13 mouse cellular contexts compared by ENCODE assay signal in genomic region chr1:191663603-191664002, GRCm38 (mm10).
"Had no signal": no experiment of that assay in that cellular context is flagged by ENCODE, and none has a peak within 500 bp of the region (broad histone marks: within the 10 kb centered on the region; RNA-seq: fewer than 3 reads in every experiment).

No protein-coding gene starts in this region.

- H3K36me3 ChIP-seq: limb, embryonic 12.5 days; liver, embryonic 13.5 days; midbrain, embryonic 15.5 days; neural tube, embryonic 12.5 days had no signal

- H3K9ac ChIP-seq: limb, embryonic 12.5 days; liver, embryonic 13.5 days; midbrain, embryonic 15.5 days; neural tube, embryonic 12.5 days had no signal

- H3K4me1 ChIP-seq: midbrain, embryonic 15.5 days; neural tube, embryonic 12.5 days had no signal

- H3K4me3 ChIP-seq: layer of hippocampus, adult 2 months; limb, embryonic 12.5 days; liver, embryonic 13.5 days; megakaryocyte, embryonic 14.5 days; midbrain, embryonic 15.5 days; neural tube, embryonic 12.5 days had no signal

- DNase-seq: liver, embryonic 13.5 days; lung, adult 2 months; thymus, postnatal 36 days had no signal

- ATAC-seq: hindbrain, embryonic 16.5 days; inflammation-experienced regulatory T-cells, adult 6 months; intestine, postnatal 0 days; midbrain, embryonic 15.5 days had no signal

- H3K27me3 ChIP-seq: limb, embryonic 12.5 days; liver, embryonic 13.5 days; midbrain, embryonic 15.5 days; neural tube, embryonic 12.5 days had no signal

- H3K9me3 ChIP-seq: limb, embryonic 12.5 days; liver, embryonic 13.5 days; midbrain, embryonic 15.5 days; neural tube, embryonic 12.5 days had no signal

- H3K27ac ChIP-seq: layer of hippocampus, adult 2 months; limb, embryonic 12.5 days; liver, embryonic 13.5 days; macrophage; midbrain, embryonic 15.5 days; neural tube, embryonic 12.5 days had no signal

- H3K4me2 ChIP-seq: limb, embryonic 12.5 days; liver, embryonic 13.5 days; midbrain, embryonic 11.5 days; midbrain, embryonic 15.5 days; neural tube, embryonic 12.5 days had no signal
